Mouse (Mus musculus) embryonic fibroblast, embryonic 13.5 days (primary cell): ENCODE measurements around the gene Abraxas2.

Experiments
- CTCF ChIP-seq: IDR thresholded peaks from 2 replicates; pipeline ENCODE4 v1.5.1; 2011; ENCODE audit warnings: mild to moderate bottlenecking, control low read depth, low read length, moderate library complexity, borderline replicate concordance; ENCODE audit not compliant: insufficient read depth
- POLR2A ChIP-seq: IDR thresholded peaks from 2 replicates; pipeline ENCODE4 v1.6.1; 2011; ENCODE audit warnings: low read depth, mild to moderate bottlenecking, control low read depth, low read length, moderate library complexity

DNA sequence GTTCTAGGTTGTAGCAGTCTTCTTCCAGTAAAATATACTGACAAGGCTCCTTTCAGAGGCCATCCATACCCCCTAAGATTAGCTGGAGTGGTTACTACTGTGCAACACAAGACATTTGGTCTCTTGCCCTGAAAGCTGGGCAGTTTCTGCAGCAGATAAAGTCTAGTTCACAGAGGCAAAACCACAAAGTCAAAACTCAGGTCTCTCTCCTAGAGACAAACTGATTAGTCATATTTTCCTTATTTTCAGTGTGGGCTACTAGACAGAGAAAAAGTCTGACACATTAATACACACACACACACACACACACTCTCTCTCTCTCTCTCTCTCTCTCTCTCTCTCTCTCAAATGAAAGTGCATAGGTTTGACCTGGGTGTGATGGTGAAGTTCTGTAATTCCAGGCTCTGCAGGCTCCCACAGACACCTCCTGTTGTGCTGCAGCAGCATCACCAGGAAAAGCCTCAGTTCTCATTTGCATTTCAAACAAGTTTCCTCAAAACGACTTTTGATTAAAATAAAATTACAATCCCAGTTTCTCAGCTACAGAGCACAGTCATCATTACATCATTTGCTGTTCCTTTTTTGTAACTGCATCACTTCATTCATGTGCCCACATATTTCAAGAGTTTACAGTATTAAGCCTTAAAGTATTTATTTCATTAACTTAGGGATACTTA lies 34.5 kb upstream of the Abraxas2 start:
- TF ChIP-seq CTCF = no peak
- no peak for TF ChIP-seq POLR2A
